In the genomic region with DNA sequence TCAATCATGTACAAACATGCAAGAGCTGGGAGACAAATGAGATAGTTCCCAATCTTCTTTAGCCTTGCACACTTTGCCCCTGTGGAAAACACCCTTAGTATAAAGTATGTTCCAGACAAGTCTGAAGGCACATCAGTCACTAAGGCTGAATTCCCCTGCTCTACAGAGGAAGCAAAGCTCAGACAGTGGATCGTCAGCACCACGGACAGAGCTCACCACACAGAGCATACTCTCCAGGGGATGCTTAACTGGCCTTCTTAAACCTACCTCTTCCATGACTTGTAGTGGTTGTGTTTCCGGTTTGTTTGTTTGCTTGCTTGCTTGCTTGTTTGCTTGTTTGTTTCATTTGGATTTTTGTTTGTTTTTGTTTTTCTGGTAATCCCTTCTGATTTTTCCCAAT, we compare ENCODE assay signal across 12 mouse cellular contexts. TPM values are rescaled to one million over a fixed set of nuclear protein-coding genes. Genes with fewer than 3 reads are reported as not detected.
A peak's percentile ranks its signal among the peaks of the same experiment; 100 is the strongest.
DNase-seq lines count a peak whose midpoint lies in the region; ATAC-seq and TF ChIP-seq lines count a peak whose summit lies in the region.
"Had no signal": no experiment of that assay in that cellular context is flagged by ENCODE, and none has a peak within 500 bp of the region (broad histone marks: within the 10 kb centered on the region; RNA-seq: fewer than 3 reads in every experiment).

No protein-coding gene starts in this region.

- no peak overlapping the region for H3K4me2 ChIP-seq in hindbrain, embryonic 14.5 days (replicated peaks)
- no peak overlapping the region for H3K4me2 ChIP-seq in hindbrain, embryonic 12.5 days (replicated peaks)
- no peak overlapping the region for H3K4me2 ChIP-seq in kidney, postnatal 0 days (ENCODE audit: low read length)
- H3K4me2 ChIP-seq: embryonic facial prominence, embryonic 13.5 days; heart, embryonic 13.5 days; lung, embryonic 15.5 days had no signal

- 16% methylated on average over 3 of the region's 3 CpGs for WGBS in hindbrain, embryonic 14.5 days
- WGBS in hindbrain, embryonic 12.5 days: 9% methylated on average over 3 of the region's 3 CpGs
- 9% methylated on average over 3 of the region's 3 CpGs for WGBS in kidney, postnatal 0 days

- H3K9ac ChIP-seq in hindbrain, embryonic 14.5 days: no peak overlapping the region
- no peak overlapping the region for H3K9ac ChIP-seq in hindbrain, embryonic 12.5 days
- no peak overlapping the region for H3K9ac ChIP-seq in kidney, postnatal 0 days (ENCODE audit: low read depth, low read length)
- H3K9ac ChIP-seq: embryonic facial prominence, embryonic 13.5 days; heart, embryonic 13.5 days; lung, embryonic 15.5 days had no signal

- H3K27ac ChIP-seq in hindbrain, embryonic 14.5 days: no peak overlapping the region
- no peak overlapping the region for H3K27ac ChIP-seq in hindbrain, embryonic 12.5 days
- no peak overlapping the region for H3K27ac ChIP-seq in kidney, postnatal 0 days
- H3K27ac ChIP-seq: embryonic facial prominence, embryonic 13.5 days; heart, embryonic 13.5 days; lung, embryonic 15.5 days had no signal

- H3K4me3 ChIP-seq in hindbrain, embryonic 14.5 days (replicated peaks; ENCODE audit: low read length): no peak overlapping the region
- no peak overlapping the region for H3K4me3 ChIP-seq in hindbrain, embryonic 12.5 days
- H3K4me3 ChIP-seq in kidney, postnatal 0 days (replicated peaks; ENCODE audit: low read depth, low read length): no peak overlapping the region
- H3K4me3 ChIP-seq: embryonic facial prominence, embryonic 13.5 days; heart, embryonic 13.5 days; lung, embryonic 15.5 days had no signal

- ATAC-seq in hindbrain, embryonic 14.5 days (ENCODE audit: low FRiP score): no peak
- no peak for ATAC-seq in hindbrain, embryonic 12.5 days (ENCODE audit: low FRiP score)
- 0 out of 2 replicates have a peak, but pooled peaks have one; percentile 54 for ATAC-seq in kidney, postnatal 0 days (replicated peaks; ENCODE audit: low FRiP score, low read depth)
- ATAC-seq: Patski had no signal

- no peaks in the 10 kb centered on the region for H3K9me3 ChIP-seq in hindbrain, embryonic 14.5 days (ENCODE audit: control insufficient read depth, low read length)
- no peaks in the 10 kb centered on the region for H3K9me3 ChIP-seq in hindbrain, embryonic 12.5 days (replicated peaks)
- H3K9me3 ChIP-seq in kidney, postnatal 0 days (replicated peaks; ENCODE audit: low read length): no peaks in the 10 kb centered on the region
- H3K9me3 ChIP-seq: embryonic facial prominence, embryonic 13.5 days; heart, embryonic 13.5 days; lung, embryonic 15.5 days had no signal

- no peaks in the 10 kb centered on the region for H3K27me3 ChIP-seq in hindbrain, embryonic 14.5 days (ENCODE audit: control insufficient read depth, insufficient read depth, low read length)
- no peaks in the 10 kb centered on the region for H3K27me3 ChIP-seq in hindbrain, embryonic 12.5 days
- no peaks in the 10 kb centered on the region for H3K27me3 ChIP-seq in kidney, postnatal 0 days (ENCODE audit: insufficient read depth, low read length)
- H3K27me3 ChIP-seq: heart, embryonic 13.5 days; lung, embryonic 15.5 days had no signal

- H3K36me3 ChIP-seq in hindbrain, embryonic 14.5 days (replicated peaks; ENCODE audit: control insufficient read depth, insufficient read depth): no peaks in the 10 kb centered on the region
- H3K36me3 ChIP-seq in hindbrain, embryonic 12.5 days: no peaks in the 10 kb centered on the region
- no peaks in the 10 kb centered on the region for H3K36me3 ChIP-seq in kidney, postnatal 0 days (ENCODE audit: insufficient read depth, low read length)
- H3K36me3 ChIP-seq: embryonic facial prominence, embryonic 13.5 days; heart, embryonic 13.5 days; lung, embryonic 15.5 days had no signal

- peak; percentile 54 for DNase-seq in hindbrain, embryonic 14.5 days (ENCODE audit: low spot score)
- DNase-seq in 416B (ENCODE audit: low read depth): peak; percentile 16
- DNase-seq in adrenal gland, adult 18-20 months (ENCODE audit: low spot score in 2 of 2): peak; percentile 20 to 35
- peak; percentile 80 for DNase-seq in kidney, postnatal 0 days (ENCODE audit: low spot score)
- DNase-seq in urinary bladder, adult 2 months (ENCODE audit: low spot score): no peak
- no peak for DNase-seq in layer of hippocampus, postnatal 14 days (ENCODE audit: low spot score in 2 of 2)
- no peak for DNase-seq in cerebellum, adult 18-20 months

- H3K4me1 ChIP-seq in hindbrain, embryonic 14.5 days (replicated peaks; ENCODE audit: control insufficient read depth, insufficient read depth, low read length): no peaks in the 10 kb centered on the region
- H3K4me1 ChIP-seq in hindbrain, embryonic 12.5 days: no peaks in the 10 kb centered on the region
- H3K4me1 ChIP-seq in kidney, postnatal 0 days (replicated peaks; ENCODE audit: insufficient read depth, low read length): no peaks in the 10 kb centered on the region
- H3K4me1 ChIP-seq: embryonic facial prominence, embryonic 13.5 days; heart, embryonic 13.5 days; lung, embryonic 15.5 days had no signal

- no peak for TF ChIP-seq CTCF in kidney, postnatal 0 days (IDR thresholded peaks at IDR 0.05; ENCODE audit: low read depth)

RNA-seq across cellular contexts. Expression of a gene that starts 9.5 kb away (rescaled TPM):
- polyA plus RNA-seq in hindbrain, embryonic 14.5 days (2014; fragmentation: Nextera tagmentation; extraction: Ambion mirVana): 26.3 and 29.3 TPM in 2 replicates
- 8.6 and 10.1 TPM in 2 replicates for polyA plus RNA-seq in hindbrain, embryonic 12.5 days (2016; fragmentation: Nextera tagmentation; extraction: Ambion mirVana)
- total RNA-seq in adrenal gland, adult 18-20 months (2021): 1 to 10 TPM; 4.5 to 6.5 TPM
- polyA plus RNA-seq in kidney, postnatal 0 days (2015; fragmentation: Nextera tagmentation; extraction: Ambion mirVana): 0.92 and 1.1 TPM in 2 replicates
- polyA plus RNA-seq in urinary bladder, adult 2 months (2012; rRNA removed): 0.10 and 0.17 TPM in 2 replicates
- total RNA-seq in layer of hippocampus, postnatal 14 days (2021): 100 to 1,000 TPM; 153 to 154 TPM
- polyA plus RNA-seq: Patski had no signal

Comparison
In these comparisons a context has a peak if more than half of its experiments do, and no peak if none do; other contexts are left out.
1. DNase-seq: peak in hindbrain, embryonic 14.5 days (single experiment), 416B (single experiment), adrenal gland, adult 18-20 months (2 of 2) and kidney, postnatal 0 days (single experiment); none in urinary bladder, adult 2 months (single experiment), layer of hippocampus, postnatal 14 days (0 of 2) and cerebellum, adult 18-20 months (0 of 2).